Mouse (Mus musculus) CH12.LX (cell line): ENCODE measurements around the gene Gch1.

ENCODE experiments used
- CHD2 ChIP-seq: IDR thresholded peaks from 2 replicates; pipeline ENCODE4 v1.6.1; 2011; ENCODE audit warnings: low read length, improper control_type of control experiment
- CTCF ChIP-seq, 2 experiments: IDR thresholded peaks in 1 of 2; conservative IDR thresholded peaks in 1 of 2; 2 replicates each; pipeline ENCODE4 v1.5.1; 2011 to 2012; ENCODE audit warnings: low read depth in 2 of 2, low read length in 2 of 2, improper control_type of control experiment in 1 of 2, inconsistent platforms in 1 of 2, mild to moderate bottlenecking in 1 of 2, moderate library complexity in 1 of 2
- HCFC1 ChIP-seq: IDR thresholded peaks from 2 replicates; pipeline ENCODE4 v1.6.1; 2012; ENCODE audit warnings: low read depth, mild to moderate bottlenecking, inconsistent platforms, low read length, improper control_type of control experiment
- MAFK ChIP-seq: IDR thresholded peaks from 2 replicates; pipeline ENCODE4 v1.6.1; 2011; ENCODE audit warnings: low read length, improper control_type of control experiment; ENCODE audit not compliant: insufficient replicate concordance
- MAX ChIP-seq: IDR thresholded peaks from 2 replicates; pipeline ENCODE4 v1.6.1; 2011; ENCODE audit warnings: low read length, improper control_type of control experiment
- MEF2A ChIP-seq: IDR thresholded peaks from 2 replicates; pipeline ENCODE4 v1.6.1; 2014; ENCODE audit warnings: low read depth, mild to moderate bottlenecking, inconsistent platforms, low read length, improper control_type of control experiment, borderline replicate concordance
- MXI1 ChIP-seq: IDR thresholded peaks from 2 replicates; pipeline ENCODE4 v1.6.1; 2011; ENCODE audit warnings: mild to moderate bottlenecking, low read depth, low read length, improper control_type of control experiment
- MYC ChIP-seq: IDR thresholded peaks from 2 replicates; pipeline ENCODE4 v1.6.1; 2011; ENCODE audit warnings: low read depth, mild to moderate bottlenecking, improper control_type of control experiment, low read length
- POLR2AphosphoS2 ChIP-seq: IDR thresholded peaks from 2 replicates; pipeline ENCODE4 v1.6.1; 2011; ENCODE audit warnings: low read depth, low read length, improper control_type of control experiment
- USF1 ChIP-seq: IDR thresholded peaks from 2 replicates; pipeline ENCODE4 v1.6.1; 2014; ENCODE audit warnings: low read depth, mild to moderate bottlenecking, inconsistent platforms, low read length, improper control_type of control experiment

DNA sequence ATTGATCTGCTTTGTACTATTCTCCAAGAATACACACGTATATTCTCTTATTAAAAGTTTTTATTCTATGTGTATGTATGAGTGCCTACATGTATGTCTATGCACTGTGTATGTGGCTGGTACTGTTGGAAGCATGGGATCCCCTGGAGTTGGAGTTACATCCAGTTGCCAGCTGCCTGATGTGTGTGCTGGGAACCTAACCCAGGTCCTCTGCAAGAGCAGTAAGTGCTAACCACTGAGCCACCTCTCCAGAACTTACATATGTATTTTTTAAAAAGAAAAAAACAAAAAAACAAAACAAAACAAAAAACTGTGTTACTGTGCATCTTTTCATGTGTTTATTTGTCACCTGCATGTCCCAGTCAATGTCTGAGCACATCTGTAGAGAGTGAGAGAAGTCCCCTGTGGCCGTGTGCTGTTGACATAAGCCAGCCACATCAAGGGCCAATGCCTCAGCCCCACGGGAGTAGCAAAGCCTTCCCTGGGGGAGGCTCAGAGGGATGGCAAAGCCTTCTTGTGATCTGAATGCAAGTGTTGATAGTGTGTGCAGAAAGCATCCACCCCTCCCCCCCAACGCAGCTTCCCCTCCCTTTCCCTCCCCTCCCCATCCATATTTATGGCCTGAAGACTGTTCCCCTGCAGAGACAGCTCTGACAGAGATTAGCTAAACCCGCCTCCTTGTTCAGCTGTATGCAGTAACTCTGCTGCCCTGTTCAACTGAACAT, 45.5 kb upstream of the Gch1 start:
- TF ChIP-seq MAFK = no peak
- TF ChIP-seq MXI1 = no peak
- no peak for TF ChIP-seq USF1
- TF ChIP-seq HCFC1 = no peak
- TF ChIP-seq CTCF (conservative IDR thresholded peaks at IDR 0.05 in 1 of 2, IDR thresholded peaks at IDR 0.05 in 1 of 2; ENCODE audit: low read depth in 2 of 2, low read length in 2 of 2) = no peak
- TF ChIP-seq MYC = no peak
- no peak for TF ChIP-seq CHD2
- no peak for TF ChIP-seq MAX
- no peak for TF ChIP-seq MEF2A
- no peak for TF ChIP-seq POLR2AphosphoS2
